Mouse (Mus musculus): Measurements from ENCODE around the gene Smim20.
A peak's percentile ranks its signal among the peaks of the same experiment; 100 is the strongest.

- TF ChIP-seq CTCF (IDR thresholded peaks at IDR 0.05; ENCODE audit: low read depth, low read length), result peak; percentile 95
- TF ChIP-seq POLR2A (IDR thresholded peaks at IDR 0.05; ENCODE audit: extremely low read depth, insufficient read depth, low read length), result no peak
These were observed 59.1 kb downstream of the Smim20 start for GRCm38 (mm10) chr5:53326023-53326422.

Data from liver, adult 2 months (tissue).